In the genomic region with DNA sequence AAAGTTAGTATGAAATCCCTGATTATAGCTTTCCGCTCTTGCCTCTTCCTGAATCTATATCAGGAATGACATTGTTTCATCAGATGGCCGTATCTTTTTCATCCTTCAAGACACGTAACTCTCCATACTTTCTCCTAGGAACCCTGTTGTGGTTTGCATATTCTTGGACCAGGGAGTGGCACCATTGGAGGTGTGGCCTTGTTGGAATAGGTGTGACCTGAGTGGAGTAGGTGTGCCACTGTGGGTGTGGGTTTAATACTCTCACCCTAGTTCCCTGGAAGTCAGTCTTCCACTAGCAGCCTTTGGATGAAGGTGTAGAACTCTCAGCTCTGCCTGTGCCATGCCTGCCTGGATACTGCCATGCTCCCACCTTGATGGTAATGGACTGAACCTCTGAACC, we compare ENCODE assay signal across 2 mouse cellular contexts. TPM values are rescaled to one million over a fixed set of nuclear protein-coding genes. Genes with fewer than 3 reads are reported as not detected.
"Had no signal": no experiment of that assay in that cellular context is flagged by ENCODE, and none has a peak within 500 bp of the region (broad histone marks: within the 10 kb centered on the region; RNA-seq: fewer than 3 reads in every experiment).

No protein-coding gene starts in this region.

RNA-seq across cellular contexts. Expression of a gene that starts 17.8 kb away (rescaled TPM):
- polyA plus RNA-seq: small intestine, adult 2 months; thymus, adult 2 months had no signal
